Mouse (Mus musculus) kidney, embryonic 14.5 days (tissue): Measurements from ENCODE around the gene Fxyd2. TPM values are rescaled to one million over a fixed set of nuclear protein-coding genes. Genes with fewer than 3 reads are reported as not detected.
A peak's percentile ranks its signal among the peaks of the same experiment; 100 is the strongest.

Source experiments
- ATAC-seq: fragments of 200-750 bp; cut with Nextera tagmentation; 2 replicates; pipeline ENCODE4 v1.8.0; 2017; ENCODE audit warnings: moderate number of reproducible peaks, mild to moderate bottlenecking, moderate TSS enrichment, moderate library complexity; ENCODE audit not compliant: low FRiP score, low TSS enrichment
- H3K27ac ChIP-seq: fragments of 300-500 bp; sonication (generic); 2 replicates; pipeline ENCODE4 v1.5.1; 2014; ENCODE audit warnings: low read depth, mild to moderate bottlenecking, low read length, moderate library complexity, mixed read lengths
- H3K27me3 ChIP-seq: fragments of 300-500 bp; sonication (generic); 2 replicates; pipeline ENCODE4 v1.6.1; 2014; ENCODE audit warnings: mild to moderate bottlenecking, low read length; ENCODE audit not compliant: control insufficient read depth, insufficient read depth
- H3K36me3 ChIP-seq: fragments of 300-500 bp; sonication (generic); 2 replicates; pipeline ENCODE4 v1.6.1; 2014; ENCODE audit warnings: low read length, mixed read lengths; ENCODE audit not compliant: control insufficient read depth, insufficient read depth
- H3K4me1 ChIP-seq: fragments of 300-500 bp; sonication (generic); 2 replicates; pipeline ENCODE4 v1.6.1; 2014; ENCODE audit warnings: low read length, mixed read lengths; ENCODE audit not compliant: control insufficient read depth, insufficient read depth
- H3K4me2 ChIP-seq: fragments of 300-500 bp; sonication (generic); replicated peaks from 2 replicates; pipeline ENCODE4 v1.6.1; 2014; ENCODE audit warnings: low read depth, mild to moderate bottlenecking, low read length
- H3K4me3 ChIP-seq: fragments of 300-500 bp; sonication (generic); 2 replicates; pipeline ENCODE4 v1.5.1; 2014; ENCODE audit warnings: mild to moderate bottlenecking, low read length
- H3K9ac ChIP-seq: fragments of 300-500 bp; sonication (generic); 2 replicates; pipeline ENCODE4 v1.6.1; 2014; ENCODE audit warnings: low read depth, mild to moderate bottlenecking, low read length, moderate library complexity
- H3K9me3 ChIP-seq: fragments of 300-500 bp; sonication (generic); 2 replicates; pipeline ENCODE4 v1.6.1; 2016; ENCODE audit warnings: low read length; ENCODE audit not compliant: control insufficient read depth
- WGBS: fragments of 180-500 bp; shearing (Covaris S2); extraction: QIAGEN DNeasy Blood & Tissue Kit; methylation state at CpG from one replicate; pipeline ENCODE4 v1.1.7; 2014; 5-methylcytosine and 5-hydroxymethylcytosine counted together
- polyA plus RNA-seq: library from polyadenylated mRNA; unstranded; fragments of >200 nt; fragmentation: Nextera tagmentation; extraction: Ambion mirVana; gene quantifications from 2 replicates; pipeline ENCODE4 v1.2.1, GENCODE M21; 2014

Gene Fxyd2
- 137 and 153 TPM in 2 replicates for polyA plus RNA-seq

GRCm38 (mm10) chr9:45399434-45399833 is at the start of gene Fxyd2:
Fxyd2 (plus strand) TSS chr9:45399669.
- Histone ChIP-seq H3K4me3 (no peak within 1 kb of the TSS), H3K9me3 (no peaks in the 10 kb centered on the region), H3K27me3 (no peaks in the 10 kb centered on the region), H3K27ac (no peak within 1 kb of the TSS), H3K4me1 (no peaks in the 10 kb centered on the region), H3K36me3 (peaks cover 8% of the 10 kb centered on the region; the same call in 1 of the 2 replicates), H3K9ac (no peak within 1 kb of the TSS), H3K4me2 (no peak within 1 kb of the TSS)
- ATAC-seq, result no peak
- WGBS, result 67% methylated on average over 4 of the region's 4 CpGs

GRCm38 (mm10) chr9:45349851-45350250 is 49.6 kb upstream of the Fxyd2 start:
- no peak overlapping the region for H3K27ac ChIP-seq
- no peak overlapping the region for H3K9ac ChIP-seq
- no peaks in the 10 kb centered on the region for H3K9me3 ChIP-seq
- 36% methylated on average over 5 of the region's 5 CpGs for WGBS
- no peak overlapping the region for H3K4me2 ChIP-seq
- no peaks in the 10 kb centered on the region for H3K4me1 ChIP-seq
- no peak overlapping the region for H3K4me3 ChIP-seq
- H3K27me3 ChIP-seq, result no peaks in the 10 kb centered on the region
- no peak for ATAC-seq
- H3K36me3 ChIP-seq, result no peaks in the 10 kb centered on the region

- H3K36me3 ChIP-seq, result no peaks in the 10 kb centered on the region
- ATAC-seq, result no peak
- no peak overlapping the region for H3K4me3 ChIP-seq
- no peak overlapping the region for H3K4me2 ChIP-seq
- no peaks in the 10 kb centered on the region for H3K4me1 ChIP-seq
- H3K9me3 ChIP-seq, result no peaks in the 10 kb centered on the region
- H3K27me3 ChIP-seq, result no peaks in the 10 kb centered on the region
- WGBS, result 61% methylated on average over 2 of the region's 2 CpGs
- no peak overlapping the region for H3K9ac ChIP-seq
- no peak overlapping the region for H3K27ac ChIP-seq
These were observed 44.3 kb upstream of the Fxyd2 start for GRCm38 (mm10) chr9:45355192-45355591.

- no peak overlapping the region for H3K27ac ChIP-seq
- no peak overlapping the region for H3K4me2 ChIP-seq
- WGBS, result 65% methylated on average over 7 of the region's 7 CpGs
- no peaks in the 10 kb centered on the region for H3K4me1 ChIP-seq
- ATAC-seq, result no peak
- no peaks in the 10 kb centered on the region for H3K27me3 ChIP-seq
- H3K9me3 ChIP-seq, result no peaks in the 10 kb centered on the region
- H3K9ac ChIP-seq, result no peak overlapping the region
- H3K4me3 ChIP-seq, result no peak overlapping the region
- H3K36me3 ChIP-seq, result no peaks in the 10 kb centered on the region
These were observed 41.1 kb upstream of the Fxyd2 start for GRCm38 (mm10) chr9:45358356-45358755.

- Histone ChIP-seq H3K4me1 (no peaks in the 10 kb centered on the region), H3K27me3 (no peaks in the 10 kb centered on the region), H3K9ac (no peak overlapping the region), H3K27ac (no peak overlapping the region), H3K9me3 (no peaks in the 10 kb centered on the region), H3K4me2 (no peak overlapping the region), H3K4me3 (no peak overlapping the region), H3K36me3 (no peaks in the 10 kb centered on the region)
- WGBS, result 51% methylated on average over 2 of the region's 2 CpGs
- no peak for ATAC-seq
These were observed 37.4 kb upstream of the Fxyd2 start for GRCm38 (mm10) chr9:45362051-45362461.

- Histone ChIP-seq H3K27me3 (no peaks in the 10 kb centered on the region), H3K4me2 (no peak overlapping the region), H3K27ac (no peak overlapping the region), H3K4me3 (no peak overlapping the region), H3K36me3 (no peaks in the 10 kb centered on the region), H3K9me3 (no peaks in the 10 kb centered on the region), H3K9ac (no peak overlapping the region), H3K4me1 (no peaks in the 10 kb centered on the region)
- whole genome bisulfite sequencing, result 60% methylated on average over 7 of the region's 7 CpGs
- no peak for ATAC-seq
These were observed 35.7 kb upstream of the Fxyd2 start for GRCm38 (mm10) chr9:45363639-45364214.

- ATAC-seq, result no peak
- no peaks in the 10 kb centered on the region for H3K27me3 ChIP-seq
- H3K9ac ChIP-seq, result no peak overlapping the region
- H3K4me1 ChIP-seq, result peaks cover 9% of the 10 kb centered on the region; the same call in 1 of the 2 replicates
- 40% methylated on average over 8 of the region's 8 CpGs for WGBS
- no peak overlapping the region for H3K4me2 ChIP-seq
- no peaks in the 10 kb centered on the region for H3K9me3 ChIP-seq
- peak overlapping the region; percentile 69; the same call in 1 of the 2 replicates for H3K27ac ChIP-seq
- no peaks in the 10 kb centered on the region for H3K36me3 ChIP-seq
- H3K4me3 ChIP-seq, result no peak overlapping the region
These were observed 31.8 kb upstream of the Fxyd2 start for GRCm38 (mm10) chr9:45367716-45368115.

GRCm38 (mm10) chr9:45368341-45368901 is 31.0 kb upstream of the Fxyd2 start:
- 26% methylated on average over 5 of the region's 5 CpGs for WGBS
- H3K9ac ChIP-seq, result no peak overlapping the region
- no peaks in the 10 kb centered on the region for H3K27me3 ChIP-seq
- no peaks in the 10 kb centered on the region for H3K36me3 ChIP-seq
- ATAC-seq, result peak; percentile 68
- H3K9me3 ChIP-seq, result no peaks in the 10 kb centered on the region
- H3K4me3 ChIP-seq, result no peak overlapping the region
- H3K4me2 ChIP-seq, result no peak overlapping the region
- H3K4me1 ChIP-seq, result peaks cover 16% of the 10 kb centered on the region; the same call in 1 of the 2 replicates
- H3K27ac ChIP-seq, result peak overlapping the region; percentile 55; the same call in 1 of the 2 replicates

- H3K4me1 ChIP-seq, result peaks cover 24% of the 10 kb centered on the region
- no peaks in the 10 kb centered on the region for H3K9me3 ChIP-seq
- H3K27me3 ChIP-seq, result no peaks in the 10 kb centered on the region
- H3K27ac ChIP-seq, result peak within 1 kb of the TSS; percentile 77
- ATAC-seq, result peak; percentile 88
- 0% methylated on average over 28 of the region's 28 CpGs for WGBS
- H3K4me2 ChIP-seq, result peak within 1 kb of the TSS; percentile 84
- no peaks in the 10 kb centered on the region for H3K36me3 ChIP-seq
- peak within 1 kb of the TSS; percentile 79 for H3K9ac ChIP-seq
- H3K4me3 ChIP-seq, result peak within 1 kb of the TSS; percentile 71
These were observed 29.3 kb upstream of the Fxyd2 start, which contains the start of gene Fxyd6 for GRCm38 (mm10) chr9:45370117-45370561. Fxyd6 (plus strand) TSS chr9:45370185.
